Mouse (Mus musculus): ENCODE data around the gene Slc4a1. TPM values are rescaled to one million over a fixed set of nuclear protein-coding genes. Genes with fewer than 3 reads are reported as not detected.

Gene Slc4a1
- polyA plus RNA-seq, 2 experiments from 2014 or later = not detected

GRCm38 (mm10) chr11:102349189-102349954 is 16.6 kb downstream of the Slc4a1 start:
- no peak for ATAC-seq

DNA sequence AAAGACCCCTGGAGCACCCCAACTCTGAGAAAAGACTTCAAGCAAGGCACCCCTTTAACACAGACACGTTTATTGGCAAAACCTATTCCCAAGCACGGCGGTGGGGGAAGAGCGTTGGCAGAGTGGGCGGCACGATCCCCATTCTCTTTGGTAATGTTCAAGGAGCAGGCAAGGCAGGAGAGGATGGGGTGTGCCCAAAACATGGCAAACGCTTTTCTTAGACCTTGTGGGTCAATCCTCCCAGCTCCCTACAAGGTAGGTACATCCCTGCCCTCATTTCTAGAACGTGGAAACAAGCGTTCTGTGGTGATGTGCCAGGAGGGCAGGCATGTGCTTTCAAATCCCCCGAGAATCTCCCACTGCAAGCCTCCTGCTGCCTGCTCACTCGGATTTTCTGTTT is 17.2 kb downstream of the Slc4a1 start:
- no peak for ATAC-seq

GRCm38 (mm10) chr11:102348101-102348585 is 17.9 kb downstream of the Slc4a1 start:
- no peak for ATAC-seq

GRCm38 (mm10) chr11:102347683-102348082 is 18.3 kb downstream of the Slc4a1 start:
- ATAC-seq = no peak

GRCm38 (mm10) chr11:102346926-102347325 is 19.1 kb downstream of the Slc4a1 start:
- ATAC-seq = no peak

DNA sequence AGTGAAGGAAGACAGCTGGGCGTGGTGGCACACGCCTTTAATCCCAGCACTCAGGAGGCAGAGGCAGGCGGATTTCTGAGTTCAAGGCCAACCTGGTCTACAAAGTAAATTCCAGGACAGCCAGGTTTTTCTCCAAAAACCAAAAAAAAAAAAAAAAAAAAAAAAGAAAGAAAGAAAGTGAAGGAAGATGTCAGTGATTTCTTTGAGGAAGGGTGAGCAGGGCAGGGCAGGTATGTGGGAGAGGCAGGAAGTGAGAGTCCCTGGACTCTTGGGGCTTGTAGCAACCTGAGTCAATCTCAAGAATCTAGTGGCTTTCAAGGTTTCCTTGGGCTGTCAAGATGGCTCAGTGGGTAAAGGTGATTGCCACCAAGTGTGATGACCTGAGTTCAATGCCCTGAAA is 21.5 kb downstream of the Slc4a1 start:
- ATAC-seq = no peak

DNA sequence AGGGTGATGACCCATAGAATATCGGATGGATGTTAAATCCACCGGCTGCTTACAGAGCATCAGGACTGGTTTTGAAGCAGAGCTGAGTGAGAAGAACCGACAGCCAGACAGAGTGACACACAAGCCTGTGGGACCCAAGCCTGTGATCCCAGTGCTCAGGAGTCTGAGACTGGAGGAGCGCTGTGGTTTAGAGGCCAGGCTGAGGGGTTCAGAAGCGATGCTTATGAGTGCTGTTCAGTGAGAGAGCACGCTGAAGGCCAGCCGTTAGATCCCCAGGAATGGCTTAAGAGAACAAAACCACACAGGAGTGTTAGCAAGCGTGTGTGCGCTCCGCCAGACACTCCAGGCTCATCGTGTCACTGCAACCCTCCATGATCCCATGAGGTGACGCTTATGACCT is 23.3 kb downstream of the Slc4a1 start:
- ATAC-seq = no peak

GRCm38 (mm10) chr11:102341101-102341500 is 24.9 kb downstream of the Slc4a1 start:
- ATAC-seq = no peak

DNA sequence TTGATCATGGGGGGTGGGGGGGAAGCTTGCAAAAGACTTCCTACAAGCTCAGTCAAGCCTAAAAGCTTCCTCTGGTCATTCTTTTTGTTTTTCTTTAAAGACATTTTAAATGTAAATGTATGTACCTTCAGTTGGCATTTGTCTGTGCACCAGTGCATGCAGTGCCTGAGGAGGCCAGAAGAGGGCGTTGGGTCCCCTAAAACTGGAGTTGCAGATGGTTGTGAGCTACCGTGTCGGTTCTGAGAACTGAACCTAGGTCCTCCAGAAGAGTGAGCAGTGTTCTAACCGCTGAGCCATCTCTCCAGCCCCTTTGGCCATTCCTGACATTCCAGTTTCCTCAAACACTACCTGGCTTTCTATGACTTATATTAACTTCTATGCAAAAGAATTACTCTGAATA is 26.4 kb downstream of the Slc4a1 start:
- no peak for ATAC-seq

DNA sequence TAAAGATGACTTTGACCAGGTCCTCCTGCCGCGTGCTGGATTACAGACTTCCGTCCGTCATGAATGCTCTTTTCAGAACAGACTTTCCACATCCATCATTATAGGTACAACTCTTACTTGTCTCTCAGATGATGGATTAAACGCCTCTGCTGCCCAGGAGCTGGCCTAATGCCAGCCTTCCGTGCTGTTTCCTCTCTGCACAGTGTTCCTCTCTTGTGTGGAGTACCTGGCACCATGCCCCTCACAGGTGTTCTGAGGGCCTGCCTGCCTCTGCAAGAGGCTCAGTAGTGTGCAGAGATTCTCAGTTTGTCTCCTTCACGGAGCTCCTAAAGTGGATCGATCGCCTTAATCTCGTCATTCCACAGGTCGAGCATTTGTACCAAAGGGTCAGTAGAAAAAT is 26.8 kb downstream of the Slc4a1 start:
- no peak for ATAC-seq

DNA sequence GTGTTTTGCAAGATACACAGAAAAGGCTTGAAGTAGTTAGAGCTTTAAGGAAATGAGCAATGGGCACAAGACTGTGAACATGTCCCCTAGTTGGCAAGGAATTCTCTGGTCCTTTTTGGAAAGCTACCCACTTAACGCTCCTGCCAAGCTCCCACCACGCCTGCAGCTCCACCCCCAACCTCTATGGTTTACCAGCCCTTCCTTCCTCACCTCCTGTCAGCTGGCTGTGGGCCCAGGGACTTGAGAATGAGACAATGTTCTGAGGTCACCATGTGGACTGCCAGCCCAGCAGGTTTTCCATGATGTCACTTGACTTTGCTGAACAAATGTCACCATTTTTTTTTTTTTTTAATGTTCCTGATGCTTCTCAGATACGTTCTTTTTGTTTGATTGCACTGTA is 27.4 kb downstream of the Slc4a1 start:
- ATAC-seq = no peak

DNA sequence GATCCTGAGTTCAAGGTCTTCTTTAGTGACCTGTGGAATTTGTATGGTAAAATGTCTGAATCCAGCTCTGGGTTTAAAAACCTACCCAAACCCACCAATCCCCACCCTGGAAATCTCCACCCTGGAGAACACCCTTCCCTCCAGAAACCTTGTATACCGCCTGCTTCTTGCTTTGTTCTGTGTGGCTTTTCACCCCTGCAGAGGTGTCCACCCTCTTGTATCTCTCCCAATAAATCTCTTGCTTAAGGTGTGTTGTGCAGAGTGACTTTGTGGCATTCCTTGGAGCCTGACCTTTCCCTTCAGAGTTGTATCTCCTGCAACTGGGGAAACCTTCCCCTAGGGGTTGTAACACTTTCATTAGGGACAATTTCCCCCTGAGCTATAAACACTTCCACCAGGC is 28.1 kb downstream of the Slc4a1 start:
- no peak for ATAC-seq

DNA sequence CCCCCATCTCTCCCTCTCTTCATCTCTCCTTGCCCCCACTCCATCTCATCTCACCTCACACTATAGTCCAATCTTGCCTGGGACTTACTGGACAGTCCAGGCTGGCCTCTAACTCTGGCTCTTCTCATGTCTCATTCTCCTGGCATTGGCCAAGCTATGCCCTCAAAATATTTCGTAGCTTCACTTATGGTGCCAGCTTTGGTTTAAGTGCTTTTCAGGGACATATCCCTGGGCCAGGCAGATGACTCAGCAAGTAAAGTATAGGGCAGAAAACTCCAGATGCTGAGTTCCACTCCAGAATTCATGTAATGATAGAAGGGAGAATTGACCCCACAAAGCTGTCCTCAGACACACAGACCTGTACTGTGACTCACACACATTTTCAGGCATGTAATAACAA is 29.8 kb downstream of the Slc4a1 start:
- no peak for ATAC-seq

GRCm38 (mm10) chr11:102334973-102335700 is 30.9 kb downstream of the Slc4a1 start:
- no peak for ATAC-seq

GRCm38 (mm10) chr11:102334010-102334409 is 32.0 kb downstream of the Slc4a1 start:
- no peak for ATAC-seq

GRCm38 (mm10) chr11:102333061-102333460 is 32.9 kb downstream of the Slc4a1 start:
- no peak for ATAC-seq

DNA sequence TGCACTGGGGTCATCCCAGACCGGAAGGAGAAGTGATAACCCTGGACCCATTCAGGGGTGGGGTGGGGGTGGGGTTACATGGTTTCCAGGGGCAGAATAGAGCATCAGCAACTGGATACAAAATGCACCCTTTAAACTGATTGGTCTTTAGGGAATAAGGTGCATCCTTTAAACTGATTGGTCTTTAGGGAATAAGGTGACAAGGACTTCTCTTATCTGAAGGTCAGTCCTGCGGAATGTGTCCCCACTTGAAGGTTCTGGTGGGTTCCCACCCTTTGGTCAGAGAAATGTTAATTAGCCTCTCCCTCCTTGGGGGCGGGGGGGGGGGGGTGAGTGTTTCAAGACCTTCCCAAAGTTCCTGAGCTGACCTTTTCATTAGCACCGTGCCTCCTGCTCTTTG is 34.2 kb downstream of the Slc4a1 start:
- ATAC-seq = no peak

GRCm38 (mm10) chr11:102330039-102330438 is 36.0 kb downstream of the Slc4a1 start:
- ATAC-seq = no peak

- ATAC-seq = no peak
Measured at GRCm38 (mm10) chr11:102329518-102329917, 36.5 kb downstream of the Slc4a1 start.

DNA sequence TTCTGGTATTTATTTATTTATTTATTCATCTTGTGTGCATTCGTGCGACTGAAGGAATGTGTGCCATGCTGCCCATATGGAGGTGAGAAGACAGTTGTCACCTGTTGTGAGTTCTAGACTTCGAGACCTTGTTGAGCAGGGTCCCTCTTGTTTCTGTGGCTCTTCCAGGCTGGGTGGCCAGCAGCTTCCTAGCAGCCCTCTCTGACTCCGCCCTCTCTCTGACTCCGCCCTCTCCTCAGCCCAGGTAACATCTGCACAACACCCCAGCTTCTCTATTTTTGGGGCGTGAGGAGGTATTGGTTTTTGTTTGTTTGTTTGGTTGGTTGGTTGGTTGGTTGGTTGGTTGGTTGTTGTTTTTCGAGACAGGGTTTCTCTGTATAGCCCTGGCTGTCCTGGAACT is 38.2 kb downstream of the Slc4a1 start:
- ATAC-seq = no peak

- ATAC-seq = no peak
Measured at GRCm38 (mm10) chr11:102327250-102327649, 38.8 kb downstream of the Slc4a1 start.

- no peak for ATAC-seq
Measured at GRCm38 (mm10) chr11:102323516-102323915, 42.5 kb downstream of the Slc4a1 start.

DNA sequence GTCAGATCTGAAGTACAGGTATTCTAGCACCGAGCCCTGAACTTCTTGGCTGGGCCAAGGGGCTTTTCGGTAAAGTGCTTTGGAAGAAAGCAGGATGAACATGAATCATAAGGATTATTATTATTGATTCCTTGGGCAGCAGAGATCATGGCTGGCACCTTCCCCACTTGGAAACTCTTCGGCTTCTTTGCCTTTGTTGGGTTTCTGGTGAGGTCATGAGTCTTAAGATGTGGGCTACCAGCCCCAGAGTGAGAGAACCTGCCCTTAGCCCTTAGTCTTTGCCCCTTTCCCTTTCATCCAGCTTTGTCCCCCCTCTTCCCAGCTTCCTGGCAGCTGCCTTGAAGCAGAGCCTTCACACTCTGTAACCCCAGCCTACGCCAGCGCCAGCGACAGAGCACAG is 44.1 kb downstream of the Slc4a1 start:
- ATAC-seq = no peak

- no peak for ATAC-seq
Measured at GRCm38 (mm10) chr11:102320686-102321005, 45.4 kb downstream of the Slc4a1 start.

Data from CD4-positive, CD25-positive, alpha-beta regulatory T cell, adult 4 months (primary cell).